9 mouse cellular contexts compared by ENCODE assay signal in genomic region chr7:99360803-99361414, GRCm38 (mm10). TPM values are rescaled to one million over a fixed set of nuclear protein-coding genes. Genes with fewer than 3 reads are reported as not detected.
A peak's percentile ranks its signal among the peaks of the same experiment; 100 is the strongest.
DNase-seq lines count a peak whose midpoint lies in the region; ATAC-seq lines count a peak whose summit lies in the region.
"Had no signal": no experiment of that assay in that cellular context is flagged by ENCODE, and none has a peak within 500 bp of the region (broad histone marks: within the 10 kb centered on the region; RNA-seq: fewer than 3 reads in every experiment).

No protein-coding gene starts in this region.

- intact Hi-C loops in heart, postnatal 36 days (cut with DNase I) = loop anchor here (1.0 kb wide), 1 partner anchor 11 kb away; no protein-coding TSS in a partner anchor

- H3K9me3 ChIP-seq in forebrain, embryonic 16.5 days (ENCODE audit: control insufficient read depth, low read length) = no peaks in the 10 kb centered on the region
- H3K9me3 ChIP-seq in midbrain, embryonic 10.5 days (replicated peaks) = 0 out of 2 replicates have a peak, but pooled peaks cover 6% of the 10 kb centered on the region

- 25% methylated on average over 8 of the region's 8 CpGs for WGBS in forebrain, embryonic 16.5 days
- WGBS in midbrain, embryonic 10.5 days = 15% methylated on average over 8 of the region's 8 CpGs

- peaks cover 31% of the 10 kb centered on the region for H3K4me1 ChIP-seq in forebrain, embryonic 16.5 days (replicated peaks; ENCODE audit: control insufficient read depth, insufficient read depth, low read length)
- peaks cover 52% of the 10 kb centered on the region for H3K4me1 ChIP-seq in midbrain, embryonic 10.5 days

- H3K36me3 ChIP-seq in forebrain, embryonic 16.5 days (ENCODE audit: control insufficient read depth, insufficient read depth) = no peaks in the 10 kb centered on the region
- H3K36me3 ChIP-seq in midbrain, embryonic 10.5 days = no peaks in the 10 kb centered on the region

- H3K4me3 ChIP-seq in forebrain, embryonic 16.5 days (replicated peaks; ENCODE audit: low read length) = no peak overlapping the region
- peak overlapping the region; percentile 38 for H3K4me3 ChIP-seq in midbrain, embryonic 10.5 days

- peak overlapping the region; percentile 88 for H3K27ac ChIP-seq in forebrain, embryonic 16.5 days (ENCODE audit: low read length)
- H3K27ac ChIP-seq in midbrain, embryonic 10.5 days (replicated peaks) = peak overlapping the region; percentile 95

- DNase-seq in heart, adult 9 months (ENCODE audit: low spot score in 2 of 2) = peak; percentile 14 to 16
- DNase-seq in heart, postnatal 36 days = no peak
- DNase-seq in ES-CJ7 (ENCODE audit: low read depth, low spot score) = peak; percentile 44
- DNase-seq in midbrain, embryonic 10.5 days (ENCODE audit: low spot score) = peak; percentile 51
- DNase-seq in right cerebral cortex, adult 18-20 months = no peak
- no peak for DNase-seq in adrenal gland, adult 8-10 months
- no peak for DNase-seq in cerebellum, postnatal 14 days
- DNase-seq: B cell, adult 2 months had no signal

- ATAC-seq in forebrain, embryonic 16.5 days = no peak

- H3K27me3 ChIP-seq in forebrain, embryonic 16.5 days (replicated peaks; ENCODE audit: control insufficient read depth, insufficient read depth, low read length) = no peaks in the 10 kb centered on the region
- no peaks in the 10 kb centered on the region for H3K27me3 ChIP-seq in midbrain, embryonic 10.5 days (ENCODE audit: low read depth, poor library complexity, severe bottlenecking)

- H3K4me2 ChIP-seq in forebrain, embryonic 16.5 days (ENCODE audit: low read length) = no peak overlapping the region

- peak overlapping the region; percentile 29; the same call in 1 of the 2 replicates for H3K9ac ChIP-seq in forebrain, embryonic 16.5 days (replicated peaks; ENCODE audit: low read depth, low read length)

RNA-seq across cellular contexts. Expression of gene Serpinh1, which starts 7.9 kb away (rescaled TPM):
- total RNA-seq in heart, postnatal 36 days (2021) = 100 to 1,000 TPM; 241 to 339 TPM
- polyA plus RNA-seq in forebrain, embryonic 16.5 days (2015; fragmentation: Nextera tagmentation; extraction: Ambion mirVana) = 201 and 257 TPM in 2 replicates
- polyA plus RNA-seq in midbrain, embryonic 10.5 days (2016; fragmentation: Nextera tagmentation; extraction: Ambion mirVana) = 789 and 882 TPM in 2 replicates
- total RNA-seq in adrenal gland, adult 8-10 months (2022) = 100 to 1,000 TPM; 127 to 266 (median 171) TPM

RNA-seq across cellular contexts. Expression of gene Gdpd5, which starts 20.3 kb away (rescaled TPM):
- total RNA-seq in heart, postnatal 36 days (2021) = 10 to 100 TPM; 22.6 to 23.2 TPM
- polyA plus RNA-seq in forebrain, embryonic 16.5 days (2015; fragmentation: Nextera tagmentation; extraction: Ambion mirVana) = 45.2 and 48.0 TPM in 2 replicates
- 23.5 and 28.2 TPM in 2 replicates for polyA plus RNA-seq in midbrain, embryonic 10.5 days (2016; fragmentation: Nextera tagmentation; extraction: Ambion mirVana)
- total RNA-seq in adrenal gland, adult 8-10 months (2022) = 10 to 100 TPM in 3 of 4 experiments, 1 to 10 TPM in 1; 9.2 to 16.4 (median 13.9) TPM

Comparison
In these comparisons a context has a peak if more than half of its experiments do, and no peak if none do; other contexts are left out.
1. DNase-seq: peak in heart, adult 9 months (2 of 2), ES-CJ7 (single experiment) and midbrain, embryonic 10.5 days (single experiment); none in heart, postnatal 36 days (0 of 2), right cerebral cortex, adult 18-20 months (single experiment), adrenal gland, adult 8-10 months (single experiment) and cerebellum, postnatal 14 days (0 of 2).